Mouse (Mus musculus): ENCODE data around the gene 4932438A13Rik. TPM values are rescaled to one million over a fixed set of nuclear protein-coding genes. Genes with fewer than 3 reads are reported as not detected.

The 4932438A13Rik gene
- total RNA-seq (2015; ENCODE audit: low replicate concordance) (43.3 and 63.4 TPM in 2 replicates), total RNA-seq (2017; ENCODE audit: low replicate concordance) (25.8 and 41.8 TPM in 2 replicates)

GRCm38 (mm10) chr3:36862721-36863275 lies at the start of gene 4932438A13Rik:
Gene 4932438A13Rik, plus strand, starts transcription at chr3:36863104.
- ATAC-seq (replicated peaks; ENCODE audit: low FRiP score, poor library complexity, severe bottlenecking) = peak; percentile 100

- ATAC-seq (replicated peaks; ENCODE audit: low FRiP score, poor library complexity, severe bottlenecking) = no peak
These were observed 46.3 kb upstream of the 4932438A13Rik start for GRCm38 (mm10) chr3:36816633-36817032.

GRCm38 (mm10) chr3:36819402-36819801 lies 43.5 kb upstream of the 4932438A13Rik start:
- no peak for ATAC-seq (replicated peaks; ENCODE audit: low FRiP score, poor library complexity, severe bottlenecking)

GRCm38 (mm10) chr3:36821037-36821436 lies 41.9 kb upstream of the 4932438A13Rik start:
- no peak for ATAC-seq (replicated peaks; ENCODE audit: low FRiP score, poor library complexity, severe bottlenecking)

- no peak for ATAC-seq (replicated peaks; ENCODE audit: low FRiP score, poor library complexity, severe bottlenecking)
These were observed 37.8 kb upstream of the 4932438A13Rik start for GRCm38 (mm10) chr3:36825098-36825497.

GRCm38 (mm10) chr3:36825554-36825953 lies 37.4 kb upstream of the 4932438A13Rik start:
- ATAC-seq (replicated peaks; ENCODE audit: low FRiP score, poor library complexity, severe bottlenecking) = no peak

- no peak for ATAC-seq (replicated peaks; ENCODE audit: low FRiP score, poor library complexity, severe bottlenecking)
These were observed 35.5 kb upstream of the 4932438A13Rik start for GRCm38 (mm10) chr3:36827274-36828025.

GRCm38 (mm10) chr3:36830218-36830617 lies 32.7 kb upstream of the 4932438A13Rik start:
- no peak for ATAC-seq (replicated peaks; ENCODE audit: low FRiP score, poor library complexity, severe bottlenecking)

- ATAC-seq (replicated peaks; ENCODE audit: low FRiP score, poor library complexity, severe bottlenecking) = no peak
These were observed 28.5 kb upstream of the 4932438A13Rik start for GRCm38 (mm10) chr3:36834426-36834825.

GRCm38 (mm10) chr3:36834832-36835231 lies 28.1 kb upstream of the 4932438A13Rik start:
- no peak for ATAC-seq (replicated peaks; ENCODE audit: low FRiP score, poor library complexity, severe bottlenecking)

GRCm38 (mm10) chr3:36835525-36836203 lies 27.2 kb upstream of the 4932438A13Rik start:
- no peak for ATAC-seq (replicated peaks; ENCODE audit: low FRiP score, poor library complexity, severe bottlenecking)

- no peak for ATAC-seq (replicated peaks; ENCODE audit: low FRiP score, poor library complexity, severe bottlenecking)
These were observed 26.1 kb upstream of the 4932438A13Rik start for GRCm38 (mm10) chr3:36836833-36837232.

GRCm38 (mm10) chr3:36840650-36841555 lies 22.0 kb upstream of the 4932438A13Rik start:
- ATAC-seq (replicated peaks; ENCODE audit: low FRiP score, poor library complexity, severe bottlenecking) = peak; percentile 72; the same call in 1 of the 2 replicates

- no peak for ATAC-seq (replicated peaks; ENCODE audit: low FRiP score, poor library complexity, severe bottlenecking)
These were observed 9.0 kb upstream of the 4932438A13Rik start for GRCm38 (mm10) chr3:36853733-36854440.

GRCm38 (mm10) chr3:36861411-36862410 lies 1.2 kb upstream of the 4932438A13Rik start:
- ATAC-seq (replicated peaks; ENCODE audit: low FRiP score, poor library complexity, severe bottlenecking) = no peak

- ATAC-seq (replicated peaks; ENCODE audit: low FRiP score, poor library complexity, severe bottlenecking) = peak; percentile 48
These were observed 523 bp downstream of the 4932438A13Rik start for GRCm38 (mm10) chr3:36863427-36863826.

GRCm38 (mm10) chr3:36863881-36864280 lies 977 bp downstream of the 4932438A13Rik start:
- no peak for ATAC-seq (replicated peaks; ENCODE audit: low FRiP score, poor library complexity, severe bottlenecking)

GRCm38 (mm10) chr3:36864466-36864865 lies 1.6 kb downstream of the 4932438A13Rik start:
- ATAC-seq (replicated peaks; ENCODE audit: low FRiP score, poor library complexity, severe bottlenecking) = no peak
